Mouse (Mus musculus) naive thymus-derived CD4-positive, alpha-beta T cell, adult 2 months (primary cell): ENCODE measurements around the gene Chrnd.

Experiments used
- DNase-seq: peaks from one replicate; pipeline ENCODE4 v3.0.0-alpha.2; 2011; ENCODE audit warnings: low read depth

The Chrnd gene

DNA sequence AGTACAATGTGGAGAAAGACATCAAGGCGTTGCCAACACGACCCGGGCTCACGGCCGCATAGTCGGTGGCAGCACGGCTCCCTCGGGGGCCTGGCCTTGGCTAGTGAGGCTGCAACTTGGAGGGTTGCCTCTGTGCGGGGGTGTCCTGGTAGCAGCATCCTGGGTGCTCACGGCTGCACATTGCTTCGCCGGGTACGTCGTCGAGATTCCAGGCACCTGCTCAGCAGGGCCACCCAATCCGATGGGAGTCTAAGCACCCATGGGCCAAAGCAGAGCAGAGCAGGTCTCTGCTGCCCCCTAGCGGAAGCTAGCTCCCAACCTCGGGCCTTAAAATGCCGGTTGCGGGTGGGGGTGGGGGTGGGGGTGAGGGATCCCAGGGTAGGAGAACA, 5.7 kb upstream of the Chrnd start:
- DNase-seq: peak; percentile 87

DNA sequence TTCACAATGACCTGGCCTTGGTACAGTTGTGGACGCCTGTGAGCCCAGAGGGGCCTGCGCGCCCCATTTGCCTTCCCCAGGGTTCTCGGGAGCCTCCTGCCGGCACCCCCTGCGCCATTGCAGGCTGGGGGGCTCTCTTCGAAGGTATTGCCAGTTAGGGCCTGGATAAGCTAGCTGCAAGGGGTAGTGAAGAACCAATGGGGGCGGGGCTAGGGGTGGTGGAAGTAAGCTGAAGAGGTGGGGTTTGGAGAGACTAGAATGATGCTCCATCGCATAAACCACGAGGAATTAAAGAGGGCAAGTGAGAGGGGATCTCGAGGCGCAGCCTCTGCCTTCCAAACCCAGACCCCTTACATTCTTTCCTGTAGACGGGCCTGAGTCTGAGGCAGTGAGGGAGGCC, 4.9 kb upstream of the Chrnd start:
- peak; percentile 23 for DNase-seq

DNA sequence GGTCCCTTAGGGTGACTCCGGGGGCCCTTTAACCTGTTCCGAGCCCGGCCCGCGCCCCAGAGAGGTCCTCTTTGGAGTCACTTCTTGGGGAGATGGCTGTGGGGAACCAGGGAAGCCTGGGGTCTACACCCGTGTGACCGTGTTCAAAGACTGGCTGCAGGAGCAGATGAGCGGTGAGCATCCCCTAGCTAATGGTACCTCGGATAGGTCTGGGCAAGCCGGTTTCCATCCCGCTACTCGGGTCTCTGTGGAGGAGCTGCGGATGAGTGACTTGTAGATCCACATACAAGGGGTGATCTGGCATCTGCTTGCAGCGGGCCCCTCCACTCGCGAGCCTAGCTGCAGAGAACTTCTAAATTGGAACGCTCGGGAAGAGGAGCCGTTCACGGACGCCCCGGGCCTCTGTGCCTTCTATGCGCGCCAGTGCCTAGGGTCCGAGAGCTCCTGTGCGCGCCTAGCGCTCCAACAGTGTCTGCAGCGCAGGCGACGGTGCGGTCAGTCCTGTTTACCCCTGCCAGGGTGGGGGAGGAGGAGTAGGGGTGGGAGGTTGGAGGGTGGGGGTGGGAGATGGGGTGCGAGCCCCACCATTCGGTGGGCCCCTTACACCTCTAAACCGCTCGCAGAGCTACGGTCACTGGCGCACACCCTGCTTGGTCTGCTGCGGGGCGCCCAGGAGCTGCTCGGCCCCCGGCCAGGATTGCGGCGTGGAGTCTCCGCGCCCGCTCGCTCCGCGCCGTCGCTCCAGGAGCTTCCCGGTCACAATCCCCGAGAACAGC, 4.0 kb upstream of the Chrnd start:
- DNase-seq: peak; percentile 40

DNA sequence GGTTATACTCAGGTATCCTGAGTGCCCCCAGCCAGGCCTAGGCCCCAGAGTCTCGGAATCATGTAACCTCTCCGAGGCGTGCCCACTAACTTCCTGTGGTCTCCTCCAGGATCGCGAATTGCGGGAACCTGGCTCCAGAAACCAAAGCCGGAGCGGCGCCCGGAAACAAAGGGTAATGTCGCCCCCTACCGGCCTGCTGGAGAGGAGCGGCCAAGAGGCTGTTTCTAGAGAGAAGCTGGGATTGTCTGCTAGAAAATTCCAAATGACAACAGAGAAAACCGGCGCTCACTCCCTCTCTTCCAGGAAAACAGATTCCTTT, 3.4 kb upstream of the Chrnd start:
- peak; percentile 77 for DNase-seq

DNA sequence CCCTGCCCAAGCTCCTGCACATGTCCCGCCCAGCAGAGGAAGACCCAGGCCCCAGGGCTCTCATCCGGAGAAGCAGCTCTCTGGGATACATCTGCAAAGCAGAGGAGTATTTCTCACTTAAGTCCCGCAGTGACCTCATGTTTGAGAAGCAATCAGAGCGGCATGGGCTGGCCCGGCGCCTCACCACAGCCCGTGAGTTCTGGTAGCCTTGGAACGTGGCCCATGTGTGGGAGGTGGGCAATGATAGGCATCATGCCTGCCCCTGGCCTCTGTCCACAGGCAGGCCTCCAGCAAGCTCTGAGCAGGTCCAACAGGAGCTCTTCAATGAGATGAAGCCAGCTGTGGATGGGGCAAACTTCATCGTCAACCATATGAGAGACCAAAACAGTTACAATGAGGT, 6.9 kb downstream of the Chrnd start:
- DNase-seq: no peak

DNA sequence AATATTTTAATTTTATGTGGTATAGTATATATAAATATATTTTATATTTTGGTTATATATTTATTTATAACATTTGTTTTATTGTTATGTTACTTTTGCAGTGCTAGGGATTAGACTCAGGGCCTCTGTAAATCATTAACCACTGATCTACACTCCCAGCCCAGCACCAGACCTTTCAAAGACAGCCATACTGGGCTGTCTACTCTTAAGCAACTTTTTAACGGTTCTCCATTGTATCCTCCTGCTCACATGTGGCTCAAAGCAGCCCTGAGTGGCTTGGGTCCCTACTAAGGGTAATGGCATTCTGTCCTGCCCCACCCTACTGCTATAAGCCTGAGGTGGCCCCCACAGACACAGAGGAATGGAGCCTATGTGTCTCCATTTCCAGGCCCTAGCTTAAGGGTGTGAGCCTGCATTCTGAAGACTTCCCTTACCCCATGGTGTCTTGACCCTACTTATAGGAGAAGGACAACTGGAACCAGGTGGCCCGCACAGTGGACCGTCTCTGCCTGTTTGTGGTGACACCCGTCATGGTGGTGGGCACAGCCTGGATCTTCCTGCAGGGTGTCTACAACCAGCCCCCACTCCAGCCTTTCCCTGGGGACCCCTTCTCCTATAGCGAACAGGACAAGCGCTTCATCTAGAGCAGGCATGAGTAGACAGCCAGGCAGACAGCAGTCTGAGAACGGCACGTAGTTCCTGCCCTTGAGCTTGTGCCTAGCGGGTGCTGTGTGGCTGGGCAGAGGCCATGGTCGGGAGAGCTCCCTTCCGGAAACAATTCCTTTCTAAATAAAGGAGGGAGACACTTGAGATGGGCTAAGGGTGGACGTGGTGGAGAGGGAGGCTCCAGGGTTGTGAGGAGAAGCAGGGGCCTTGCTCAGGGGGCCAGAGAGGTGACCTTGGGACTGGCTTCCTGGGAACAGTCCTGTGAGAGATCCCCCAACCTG, 8.0 kb downstream of the Chrnd start:
- DNase-seq: no peak

DNA sequence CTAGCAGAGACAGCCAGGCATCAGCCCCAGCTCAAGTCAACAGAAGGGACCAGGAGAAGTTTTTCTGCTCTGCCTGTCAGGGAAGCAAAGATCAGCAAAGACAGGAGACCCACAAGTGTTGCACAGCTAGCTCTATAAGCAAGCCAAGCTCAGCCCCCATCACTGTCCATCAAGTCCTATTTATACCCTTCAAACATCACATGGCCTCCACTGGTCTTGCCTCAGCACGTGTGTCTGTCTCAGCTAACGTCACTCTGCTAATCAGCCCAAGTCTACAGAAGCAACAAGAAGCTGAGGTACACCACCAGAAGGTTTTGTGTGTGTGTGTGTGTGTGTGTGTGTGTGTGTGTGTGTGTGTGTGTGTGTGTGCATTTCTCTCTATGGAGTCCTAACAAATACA, 10.4 kb downstream of the Chrnd start:
- DNase-seq: no peak

DNA sequence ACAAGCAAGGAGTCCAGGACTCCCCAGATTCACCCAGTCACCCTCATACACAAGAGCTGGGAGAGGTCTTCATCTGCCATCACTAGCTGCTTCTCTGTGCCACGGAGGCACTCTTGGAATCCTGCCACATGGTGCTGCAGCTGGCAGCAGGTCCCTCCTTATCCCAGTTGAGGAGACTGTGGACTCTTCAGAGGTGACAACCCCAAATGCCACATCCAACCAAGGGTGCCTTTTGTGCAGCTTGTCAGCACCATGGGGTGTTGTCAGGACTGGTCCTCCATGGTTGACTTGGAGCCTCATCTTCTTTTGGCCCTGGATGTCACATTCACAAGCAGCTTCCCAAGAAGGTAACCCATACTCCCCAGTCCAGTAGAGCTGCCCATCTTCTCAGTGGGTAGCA, 11.4 kb downstream of the Chrnd start:
- DNase-seq: no peak

DNA sequence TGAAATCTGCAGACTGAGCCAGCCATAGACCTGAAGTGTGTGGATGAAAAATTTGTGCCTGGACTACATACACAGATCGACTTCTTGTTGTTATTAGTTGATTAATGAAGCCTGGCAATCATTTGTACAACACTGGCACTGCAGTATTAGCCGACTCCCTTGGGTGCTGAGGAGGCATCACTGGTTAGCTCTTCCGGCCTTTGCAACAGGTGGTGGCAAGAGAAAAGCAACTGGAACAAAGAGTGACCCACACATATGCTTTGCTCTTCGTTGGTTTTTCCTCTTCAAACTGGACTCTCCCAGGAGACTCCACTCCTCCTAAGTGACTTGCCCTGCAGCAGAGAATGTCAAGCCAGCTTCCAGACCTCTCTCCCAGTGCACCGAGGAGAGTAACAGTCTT, 13.4 kb downstream of the Chrnd start:
- no peak for DNase-seq

DNA sequence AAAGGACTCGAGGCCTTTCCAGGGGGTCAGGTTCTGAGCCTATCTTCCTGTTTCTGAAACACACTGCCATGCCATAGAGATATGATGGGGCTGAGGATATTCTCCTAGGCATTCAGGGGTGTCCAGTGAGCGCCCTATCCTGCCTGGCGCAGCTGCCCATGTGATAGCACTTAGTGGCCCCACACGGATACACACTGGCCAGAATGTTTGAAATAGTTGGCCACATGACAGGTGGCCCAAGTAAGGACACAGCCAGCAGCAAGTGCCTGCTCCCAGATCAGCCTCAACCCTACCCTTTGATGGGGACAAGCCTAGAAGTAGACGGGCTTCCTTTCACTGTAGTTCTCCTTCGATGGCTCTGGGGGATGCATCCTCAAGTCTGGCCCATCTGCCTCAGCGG, 14.1 kb downstream of the Chrnd start, which contains the start of gene Chrng:
Gene Chrng, plus strand, starts transcription at position 193 of the 400 bp plus-strand sequence.
- DNase-seq: no peak

DNA sequence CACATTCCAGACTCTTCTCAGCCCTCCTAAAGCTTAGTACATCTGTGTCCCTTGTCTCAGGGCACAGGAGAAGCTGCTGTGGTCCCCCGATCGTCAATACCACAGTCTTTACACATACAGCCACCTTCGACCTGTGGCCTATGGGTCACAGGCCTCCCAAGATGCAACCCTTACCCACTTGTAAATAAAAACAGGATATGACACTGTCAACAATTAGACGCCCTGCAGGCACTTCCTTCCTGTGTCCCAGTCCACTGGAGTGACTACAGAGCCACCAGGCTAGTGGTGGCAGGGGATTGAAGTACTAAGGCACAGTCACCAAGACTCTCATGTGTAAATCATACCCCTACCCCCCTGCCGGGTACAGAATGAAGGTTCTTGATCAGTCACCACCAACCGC, 14.6 kb downstream of the Chrnd start:
- DNase-seq: no peak

DNA sequence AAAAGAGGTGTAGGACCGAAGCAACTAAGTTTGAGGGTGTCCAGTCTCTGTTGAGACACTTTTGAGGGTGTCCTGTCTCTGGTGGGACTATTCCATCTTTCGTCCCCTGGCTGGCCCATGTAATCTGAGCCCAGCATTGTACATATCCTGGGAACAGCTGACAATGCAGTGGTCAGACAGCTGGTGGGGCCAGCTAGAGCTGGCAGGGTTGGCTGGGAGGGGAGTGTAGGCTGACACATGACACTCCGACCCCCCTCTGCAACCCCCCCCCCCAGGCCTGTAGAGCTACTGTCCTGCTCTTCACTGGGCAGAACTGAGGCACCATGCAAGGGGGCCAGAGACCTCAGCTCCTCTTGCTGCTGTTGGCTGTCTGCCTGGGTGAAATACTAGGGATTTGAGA, 15.1 kb downstream of the Chrnd start:
- DNase-seq: no peak

DNA sequence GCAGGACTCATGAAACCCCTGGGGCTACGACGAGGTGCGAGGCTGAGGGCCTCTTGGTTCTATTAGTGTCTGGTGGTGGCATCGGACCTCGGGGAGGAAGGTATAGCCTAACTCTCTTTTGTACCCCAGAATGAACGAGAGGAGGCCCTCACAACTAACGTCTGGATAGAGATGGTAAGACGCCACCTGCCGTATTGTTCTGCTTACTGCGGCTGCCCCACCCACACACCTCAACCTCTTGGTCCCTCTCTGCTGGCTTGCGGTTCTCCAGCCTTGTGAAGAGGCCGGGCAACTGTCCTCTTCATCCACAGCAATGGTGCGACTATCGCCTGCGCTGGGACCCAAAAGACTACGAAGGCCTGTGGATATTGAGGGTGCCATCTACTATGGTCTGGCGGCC, 15.9 kb downstream of the Chrnd start:
- DNase-seq: peak; percentile 21

DNA sequence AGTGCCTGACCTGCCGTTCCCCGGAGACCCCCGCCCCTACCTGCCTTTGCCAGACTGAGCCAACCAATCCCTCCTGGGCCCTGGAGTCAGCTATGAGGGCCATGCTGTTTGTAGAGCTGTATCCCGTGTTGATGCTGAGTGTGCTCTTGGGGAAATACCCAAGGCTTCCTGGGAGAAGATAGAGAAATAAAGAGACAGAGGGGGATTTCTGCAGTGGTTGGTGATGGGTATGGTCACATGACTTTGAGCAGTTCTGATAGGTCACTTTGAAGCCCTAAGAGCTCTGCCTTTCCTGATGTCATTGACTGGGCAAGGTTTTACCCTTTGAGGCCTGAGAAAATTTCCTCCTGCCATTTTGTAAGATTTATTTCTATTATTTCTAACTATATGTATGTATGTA, 21.0 kb downstream of the Chrnd start:
- no peak for DNase-seq

DNA sequence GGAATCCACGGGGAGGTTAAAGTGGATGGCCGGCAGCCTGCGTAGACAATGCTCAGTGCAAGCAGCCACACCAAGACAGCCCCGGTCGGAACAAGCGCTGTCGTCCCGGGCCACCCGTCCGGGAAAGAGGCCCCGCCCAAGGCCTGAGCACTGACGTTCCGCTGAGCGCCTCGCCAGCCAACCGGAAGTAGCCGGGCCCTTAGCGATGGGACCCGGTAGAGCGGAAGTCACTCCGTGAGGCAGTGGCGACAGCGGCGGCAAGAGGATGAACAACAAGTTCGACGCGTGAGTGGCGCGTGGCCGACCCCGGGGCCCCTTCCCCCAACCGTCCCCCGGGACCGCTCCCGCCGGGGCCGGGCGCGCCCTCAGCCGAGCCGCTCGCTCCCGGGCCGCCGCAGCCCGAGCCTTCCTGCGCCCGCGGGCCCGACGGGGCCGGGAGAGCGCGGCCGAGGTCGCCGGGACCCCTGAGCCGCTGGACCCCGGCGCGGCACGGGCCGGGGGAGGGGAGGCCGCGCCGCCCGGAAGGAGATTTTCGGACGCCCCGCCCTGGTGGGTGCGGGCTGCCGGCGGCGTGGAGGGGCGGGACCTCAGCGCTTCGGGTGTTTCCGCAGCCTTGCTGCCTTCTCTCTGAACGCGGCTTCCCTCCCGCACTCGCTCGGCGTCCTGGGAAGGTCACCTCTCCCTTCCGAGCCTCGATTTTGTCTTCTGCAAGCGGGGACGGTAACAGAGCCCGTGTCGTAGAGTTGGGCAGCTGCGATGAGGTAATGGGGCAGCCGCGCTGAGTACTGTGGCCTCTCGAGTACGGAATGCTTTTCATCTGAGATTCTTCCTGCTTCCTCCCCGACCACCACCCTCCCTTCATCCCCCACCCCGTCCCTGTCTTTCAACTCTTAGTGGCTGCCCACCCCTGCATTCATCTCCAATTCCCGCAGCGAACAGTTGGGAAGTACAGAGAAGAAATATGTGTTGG, 23.6 kb downstream of the Chrnd start, which contains the start of gene Eif4e2:
Gene Eif4e2, plus strand, starts transcription at position 180 of the 970 bp plus-strand sequence.
- peak; percentile 94 for DNase-seq

DNA sequence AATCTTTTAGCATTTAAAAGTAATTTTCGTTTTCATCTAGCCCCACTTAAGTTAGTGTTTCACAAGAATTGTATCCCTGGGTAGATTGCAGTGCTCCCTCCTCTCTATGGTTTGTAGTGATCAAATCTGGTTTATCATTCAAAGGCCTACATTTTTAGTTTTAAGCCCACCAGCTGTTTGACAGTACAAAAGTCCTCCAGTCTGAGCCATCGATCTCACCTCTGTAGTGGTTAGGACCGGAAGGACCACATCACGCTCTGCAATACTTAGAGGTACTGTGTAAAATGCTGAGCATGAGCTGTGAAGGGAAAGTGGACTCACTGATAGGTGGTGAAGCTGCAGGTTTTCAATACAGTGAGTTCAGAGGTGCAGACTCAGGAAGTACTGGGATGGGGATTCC, 24.3 kb downstream of the Chrnd start:
- peak; percentile 58 for DNase-seq

DNA sequence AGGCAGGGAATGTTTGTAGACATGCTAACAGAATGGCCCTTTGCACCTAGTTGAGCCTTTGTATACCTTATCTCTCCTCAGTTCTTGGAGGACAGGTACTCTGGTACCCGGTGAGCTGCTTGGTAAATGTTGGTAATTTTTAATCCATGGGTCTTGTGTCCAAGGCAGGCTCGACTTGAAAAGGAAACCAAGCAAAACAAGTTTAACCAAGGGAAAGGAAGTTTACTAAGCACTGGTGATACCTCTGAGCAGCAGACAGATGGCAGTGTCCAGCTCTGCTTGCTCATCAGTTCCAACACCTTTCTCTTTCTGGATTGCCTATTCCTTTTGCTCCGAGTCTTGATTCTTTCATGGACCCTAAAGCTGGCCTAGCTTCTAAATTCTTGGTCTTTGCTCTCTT, 27.5 kb downstream of the Chrnd start:
- DNase-seq: peak; percentile 49

DNA sequence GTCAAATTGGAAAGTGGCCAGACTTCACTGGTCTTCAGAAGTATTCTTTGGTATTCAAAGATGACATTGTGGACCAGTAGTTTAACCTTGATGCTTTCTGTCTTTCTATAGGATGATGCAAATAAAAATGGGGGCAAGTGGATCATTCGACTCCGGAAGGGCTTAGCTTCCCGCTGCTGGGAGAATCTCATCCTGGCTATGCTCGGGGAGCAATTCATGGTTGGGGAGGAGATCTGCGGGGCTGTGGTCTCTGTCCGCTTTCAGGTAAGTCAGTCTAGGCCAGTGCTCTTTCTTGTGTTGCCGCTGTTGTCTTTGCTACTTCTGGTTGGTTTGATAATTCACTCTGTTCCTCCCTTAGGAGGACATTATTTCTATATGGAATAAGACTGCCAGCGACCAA, 35.3 kb downstream of the Chrnd start:
- DNase-seq: no peak

DNA sequence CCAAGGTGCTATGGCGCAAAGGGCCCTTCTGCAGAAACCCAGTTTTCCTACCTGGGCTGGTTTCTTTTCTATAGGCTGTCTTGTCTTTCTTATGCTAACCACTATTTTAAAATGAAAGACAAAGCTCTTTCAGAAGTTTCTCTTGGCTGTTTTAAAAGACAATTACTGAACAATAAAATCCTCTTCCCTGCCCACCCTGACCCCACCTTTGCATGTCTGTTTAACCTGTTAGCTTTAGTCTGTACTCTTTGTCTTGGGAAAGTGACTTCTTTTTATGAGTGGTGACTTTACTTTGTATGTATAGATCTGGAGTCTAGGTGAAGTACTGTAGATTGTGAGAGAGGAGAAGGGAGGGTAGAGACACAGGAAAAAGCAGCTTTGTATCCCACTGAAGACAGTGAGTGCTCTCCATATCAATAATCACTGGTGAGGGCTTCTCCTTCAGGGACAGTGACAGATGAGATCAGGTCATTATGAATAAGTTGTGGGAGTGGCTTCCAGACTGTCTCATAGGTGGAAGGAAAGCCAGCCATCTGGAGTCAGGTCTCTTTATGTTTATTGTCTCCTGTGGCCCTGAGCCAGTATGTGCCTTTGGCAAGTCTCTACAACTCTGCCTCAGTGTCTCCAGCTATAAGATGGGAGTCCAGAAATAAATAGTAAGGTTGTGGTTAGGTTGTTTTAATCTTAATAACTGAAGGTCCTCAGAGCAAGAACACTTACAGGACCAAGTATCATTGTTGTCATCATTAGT, 36.2 kb downstream of the Chrnd start:
- DNase-seq: no peak

DNA sequence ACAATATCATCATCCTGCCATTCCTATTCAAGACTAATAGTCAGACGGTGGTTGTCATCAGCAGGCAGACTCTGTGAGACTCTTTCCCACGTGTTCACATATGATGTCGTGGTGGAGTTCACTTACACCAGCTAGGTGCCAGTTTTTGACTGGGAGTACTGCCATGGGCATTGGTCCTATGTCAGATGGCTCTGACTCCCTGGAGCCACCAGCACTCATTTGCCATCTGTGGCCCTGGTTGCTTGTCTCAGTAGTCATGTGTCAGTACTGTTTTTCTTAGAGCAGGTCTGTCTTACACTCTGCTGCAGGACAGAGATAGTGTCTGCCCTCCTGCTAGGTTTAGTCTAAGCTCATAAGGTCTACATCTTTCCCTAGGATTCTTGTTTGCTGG, 36.7 kb downstream of the Chrnd start:
- no peak for DNase-seq

DNA sequence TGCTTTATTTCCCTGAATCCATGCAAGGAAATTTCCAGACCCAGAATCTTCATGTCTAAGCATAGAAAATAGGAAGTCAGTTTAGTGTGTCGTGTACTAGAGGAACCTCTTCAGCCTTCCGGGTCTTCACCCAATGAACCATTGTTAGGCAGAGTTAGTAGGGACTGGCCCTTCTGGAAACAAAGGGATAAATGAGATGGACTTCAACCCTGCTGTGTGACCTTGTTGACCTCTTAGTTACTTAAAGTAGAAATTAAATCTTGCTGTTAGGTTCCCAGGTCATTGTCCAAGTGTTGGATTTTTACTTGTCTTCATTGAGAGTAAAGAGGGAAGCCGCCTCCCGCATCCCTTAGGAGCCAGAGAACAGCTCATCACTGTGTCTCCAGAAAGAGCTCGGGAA, 40.2 kb downstream of the Chrnd start:
- DNase-seq: no peak
